Comparison of ENCODE assay signal across 25 mouse cellular contexts in genomic region chr7:143380466-143381073, GRCm38 (mm10).
DNase-seq lines count a peak whose midpoint lies in the region; ATAC-seq and TF ChIP-seq lines count a peak whose summit lies in the region.
"Had no signal": no experiment of that assay in that cellular context is flagged by ENCODE, and none has a peak within 500 bp of the region (broad histone marks: within the 10 kb centered on the region; RNA-seq: fewer than 3 reads in every experiment).

No protein-coding gene starts in this region.

- 37% methylated on average over 20 of the region's 20 CpGs for WGBS in kidney, embryonic 15.5 days
- WGBS in kidney, adult 2 months, result 79% methylated on average over 20 of the region's 20 CpGs
- WGBS in limb, embryonic 12.5 days, result 29% methylated on average over 20 of the region's 20 CpGs
- WGBS in limb, embryonic 15.5 days, result 27% methylated on average over 20 of the region's 20 CpGs

- H3K9ac ChIP-seq in kidney, embryonic 15.5 days, result no peak overlapping the region
- H3K9ac ChIP-seq in limb, embryonic 12.5 days (replicated peaks), result 0 out of 2 replicates have a peak overlapping the region, but pooled peaks have one; percentile 8
- no peak overlapping the region for H3K9ac ChIP-seq in limb, embryonic 15.5 days
- H3K9ac ChIP-seq: embryonic facial prominence, embryonic 12.5 days; embryonic facial prominence, embryonic 15.5 days; forebrain, postnatal 0 days; heart, embryonic 12.5 days; heart, embryonic 15.5 days; hindbrain, embryonic 14.5 days had no signal

- no peak for TF ChIP-seq POLR2A in kidney, adult 2 months (IDR thresholded peaks at IDR 0.05; ENCODE audit: low read depth, low read length)

- no peak for TF ChIP-seq CTCF in kidney, adult 2 months (conservative IDR thresholded peaks at IDR 0.05; ENCODE audit: insufficient read depth, insufficient read length, low read depth, low read length)

- ATAC-seq in kidney, embryonic 15.5 days (replicated peaks; ENCODE audit: low FRiP score), result 0 out of 2 replicates have a peak, but pooled peaks have one; percentile 35
- ATAC-seq in limb, embryonic 12.5 days (ENCODE audit: insufficient number of reproducible peaks, insufficient read depth, low FRiP score, low TSS enrichment, low read depth), result peak; percentile 74
- ATAC-seq in limb, embryonic 15.5 days (ENCODE audit: insufficient number of reproducible peaks, low FRiP score, low TSS enrichment, low read depth), result 0 out of 2 replicates have a peak, but pooled peaks have one; percentile 36
- ATAC-seq: forebrain, embryonic 14.5 days; forebrain, postnatal 0 days had no signal

- H3K27ac ChIP-seq in kidney, embryonic 15.5 days, result no peak overlapping the region
- H3K27ac ChIP-seq in kidney, adult 2 months (ENCODE audit: insufficient read depth, low read depth, low read length), result no peak overlapping the region
- H3K27ac ChIP-seq in limb, embryonic 12.5 days, result peak overlapping the region; percentile 83
- peak overlapping the region; percentile 57 for H3K27ac ChIP-seq in limb, embryonic 15.5 days
- H3K27ac ChIP-seq: embryonic facial prominence, embryonic 12.5 days; embryonic facial prominence, embryonic 15.5 days; heart, embryonic 15.5 days; hindbrain, embryonic 14.5 days had no signal

- H3K27me3 ChIP-seq in kidney, embryonic 15.5 days, result no peaks in the 10 kb centered on the region; the same call in 1 of the 2 replicates
- H3K27me3 ChIP-seq in kidney, adult 2 months (replicated peaks; ENCODE audit: control insufficient read depth, insufficient read depth, low read length), result no peaks in the 10 kb centered on the region
- no peaks in the 10 kb centered on the region; the same call in 1 of the 2 replicates for H3K27me3 ChIP-seq in limb, embryonic 12.5 days
- no peaks in the 10 kb centered on the region for H3K27me3 ChIP-seq in limb, embryonic 15.5 days
- H3K27me3 ChIP-seq: embryonic facial prominence, embryonic 12.5 days; embryonic facial prominence, embryonic 15.5 days; heart, embryonic 12.5 days; heart, embryonic 15.5 days had no signal

- peaks cover 16% of the 10 kb centered on the region for H3K4me1 ChIP-seq in kidney, embryonic 15.5 days
- H3K4me1 ChIP-seq in kidney, adult 2 months (ENCODE audit: control insufficient read depth, insufficient read depth, low read length), result no peaks in the 10 kb centered on the region
- H3K4me1 ChIP-seq in limb, embryonic 12.5 days (replicated peaks), result peaks cover 21% of the 10 kb centered on the region
- H3K4me1 ChIP-seq in limb, embryonic 15.5 days, result peaks cover 31% of the 10 kb centered on the region

- H3K4me2 ChIP-seq in kidney, embryonic 15.5 days, result no peak overlapping the region
- H3K4me2 ChIP-seq in limb, embryonic 12.5 days, result no peak overlapping the region
- H3K4me2 ChIP-seq in limb, embryonic 15.5 days, result no peak overlapping the region
- H3K4me2 ChIP-seq: embryonic facial prominence, embryonic 12.5 days; embryonic facial prominence, embryonic 15.5 days; heart, embryonic 12.5 days; heart, embryonic 15.5 days; hindbrain, embryonic 14.5 days had no signal

- no peaks in the 10 kb centered on the region for H3K36me3 ChIP-seq in kidney, embryonic 15.5 days
- H3K36me3 ChIP-seq in kidney, adult 2 months (ENCODE audit: control insufficient read depth, insufficient read depth, low read length), result no peaks in the 10 kb centered on the region
- no peaks in the 10 kb centered on the region for H3K36me3 ChIP-seq in limb, embryonic 12.5 days
- no peaks in the 10 kb centered on the region for H3K36me3 ChIP-seq in limb, embryonic 15.5 days
- H3K36me3 ChIP-seq: embryonic facial prominence, embryonic 12.5 days; embryonic facial prominence, embryonic 15.5 days; heart, embryonic 12.5 days; heart, embryonic 15.5 days had no signal

- DNase-seq in kidney, adult 2 months, result no peak
- DNase-seq in forelimb bud, embryonic 11.5 days (ENCODE audit: low read depth, low spot score), result peak; percentile 55
- DNase-seq in urinary bladder, postnatal 36 days (ENCODE audit: low spot score in 2 of 2), result no peak
- no peak for DNase-seq in retina, embryonic 14.5 days (ENCODE audit: low spot score)
- DNase-seq: adrenal gland, adult 2 months; adrenal gland, postnatal 14 days; B cell, adult 2 months; cerebellum, adult 11 months; cerebellum, adult 2 months; cerebellum, adult 9-11 months; cerebellum, postnatal 25 days; forebrain, postnatal 0 days; gastrocnemius, postnatal 10 days; heart, adult 11 months; heart, postnatal 10 days; heart, postnatal 4 days had no signal

- H3K4me3 ChIP-seq in kidney, embryonic 15.5 days (replicated peaks), result no peak overlapping the region
- H3K4me3 ChIP-seq in kidney, adult 2 months (ENCODE audit: insufficient read depth, low read depth, low read length), result no peak overlapping the region
- H3K4me3 ChIP-seq in limb, embryonic 12.5 days (replicated peaks), result no peak overlapping the region
- no peak overlapping the region for H3K4me3 ChIP-seq in limb, embryonic 15.5 days
- H3K4me3 ChIP-seq: embryonic facial prominence, embryonic 12.5 days; embryonic facial prominence, embryonic 15.5 days; heart, embryonic 12.5 days; heart, embryonic 15.5 days had no signal

- no peaks in the 10 kb centered on the region for H3K9me3 ChIP-seq in kidney, embryonic 15.5 days (replicated peaks)
- no peaks in the 10 kb centered on the region for H3K9me3 ChIP-seq in limb, embryonic 12.5 days
- H3K9me3 ChIP-seq in limb, embryonic 15.5 days, result no peaks in the 10 kb centered on the region
- H3K9me3 ChIP-seq: embryonic facial prominence, embryonic 12.5 days; embryonic facial prominence, embryonic 15.5 days; heart, embryonic 12.5 days; heart, embryonic 15.5 days had no signal

Comparison
In these comparisons a context has a peak if more than half of its experiments do, and no peak if none do; other contexts are left out.
1. H3K27ac ChIP-seq: peak in limb, embryonic 12.5 days (single experiment) and limb, embryonic 15.5 days (single experiment); none in kidney, embryonic 15.5 days (single experiment) and kidney, adult 2 months (single experiment).
2. Peak in every context shown above with its lines, with median percentiles within 50 percentile points of each other: ATAC-seq.